Mouse (Mus musculus) CH12.LX (cell line): Measurements from ENCODE around the gene Fktn. TPM values are rescaled to one million over a fixed set of nuclear protein-coding genes. Genes with fewer than 3 reads are reported as not detected.
"Not testable (repeated sequence)": the region's sequence is repeated elsewhere in the genome, so short reads cannot be mapped to it uniquely, and the experiment has no call there.

Experiments
- DNase-seq: peaks from one replicate; pipeline ENCODE4 v3.0.0-alpha.2; 2013; ENCODE audit errors: extremely low read depth
- H3K27ac ChIP-seq: 2 replicates; pipeline ENCODE4 v1.5.1; 2012; ENCODE audit warnings: low read depth, mild to moderate bottlenecking, control low read depth, moderate library complexity; ENCODE audit not compliant: insufficient read depth
- H3K27me3 ChIP-seq: replicated peaks from 2 replicates; pipeline ENCODE3; 2012; ENCODE audit warnings: inconsistent platforms
- H3K36me3 ChIP-seq, 2 experiments: replicated peaks in 1 of 2; 2 replicates each; pipeline versions ENCODE3 to v1.6.1; 2012; ENCODE audit warnings: inconsistent platforms in 1 of 2, low read length in 1 of 2, mild to moderate bottlenecking in 1 of 2, mixed read lengths in 1 of 2, moderate library complexity in 1 of 2; ENCODE audit not compliant: control insufficient read depth in 1 of 2, insufficient read depth in 1 of 2
- H3K4me1 ChIP-seq, 2 experiments: 2 replicates each; pipeline ENCODE4 v1.6.1; 2012; ENCODE audit warnings: inconsistent platforms in 1 of 2, moderate library complexity in 1 of 2; ENCODE audit not compliant: insufficient read depth in 2 of 2, control insufficient read depth in 1 of 2
- H3K4me2 ChIP-seq: 2 replicates; pipeline ENCODE4 v1.6.1; 2012; ENCODE audit warnings: low read depth, mild to moderate bottlenecking, control low read depth; ENCODE audit not compliant: poor library complexity, insufficient read depth, severe bottlenecking
- H3K4me3 ChIP-seq, 3 experiments: fragments of 150-350 bp in 1 of 3; sonication (generic) in 1 of 3; replicated peaks in 1 of 3; 2 replicates each; pipeline versions ENCODE3 to v1.5.1; 2011 to 2012; ENCODE audit warnings: low read depth in 2 of 3, low read length in 2 of 3, mild to moderate bottlenecking in 2 of 3, moderate library complexity in 2 of 3, control low read depth in 1 of 3, improper control_type of control experiment in 1 of 3, inconsistent platforms in 1 of 3, mixed read lengths in 1 of 3; ENCODE audit not compliant: poor library complexity in 1 of 3
- H3K79me2 ChIP-seq: replicated peaks from 2 replicates; pipeline ENCODE4 v1.6.1; 2012; ENCODE audit warnings: mild to moderate bottlenecking, moderate library complexity; ENCODE audit not compliant: control insufficient read depth, poor library complexity, insufficient read depth, severe bottlenecking; ENCODE audit errors: extremely low read depth
- H3K9ac ChIP-seq: 2 replicates; pipeline ENCODE4 v1.6.1; 2012; ENCODE audit warnings: low read depth, mild to moderate bottlenecking, control low read depth, moderate library complexity; ENCODE audit not compliant: insufficient read depth
- H3K9me3 ChIP-seq: replicated peaks from 2 replicates; pipeline ENCODE3; 2012; ENCODE audit warnings: low read length, inconsistent platforms, mixed read lengths
- BHLHE40 ChIP-seq: IDR thresholded peaks from 2 replicates; pipeline ENCODE4 v1.6.1; 2011; ENCODE audit warnings: mild to moderate bottlenecking, low read depth, low read length, improper control_type of control experiment
- CHD2 ChIP-seq: IDR thresholded peaks from 2 replicates; pipeline ENCODE4 v1.6.1; 2011; ENCODE audit warnings: low read length, improper control_type of control experiment
- CTCF ChIP-seq, 2 experiments: IDR thresholded peaks in 1 of 2; conservative IDR thresholded peaks in 1 of 2; 2 replicates each; pipeline ENCODE4 v1.5.1; 2011 to 2012; ENCODE audit warnings: low read depth in 2 of 2, low read length in 2 of 2, improper control_type of control experiment in 1 of 2, inconsistent platforms in 1 of 2, mild to moderate bottlenecking in 1 of 2, moderate library complexity in 1 of 2
- EP300 ChIP-seq: IDR thresholded peaks from 2 replicates; pipeline ENCODE4 v1.6.1; 2011; ENCODE audit warnings: low read length, improper control_type of control experiment
- ETS1 ChIP-seq: conservative IDR thresholded peaks from 2 replicates; pipeline ENCODE4 v1.6.1; 2012; ENCODE audit warnings: low read depth, mild to moderate bottlenecking, inconsistent platforms, low read length, improper control_type of control experiment, moderate library complexity
- GABPA ChIP-seq: IDR thresholded peaks from 2 replicates; pipeline ENCODE4 v1.6.1; 2012; ENCODE audit warnings: low read depth, low read length, improper control_type of control experiment, inconsistent platforms; ENCODE audit not compliant: insufficient replicate concordance
- HCFC1 ChIP-seq: IDR thresholded peaks from 2 replicates; pipeline ENCODE4 v1.6.1; 2012; ENCODE audit warnings: low read depth, mild to moderate bottlenecking, inconsistent platforms, low read length, improper control_type of control experiment
- IRF4 ChIP-seq: IDR thresholded peaks from 2 replicates; pipeline ENCODE4 v1.6.1; 2014; ENCODE audit warnings: low read depth, mild to moderate bottlenecking, inconsistent platforms, low read length, improper control_type of control experiment
- JUN ChIP-seq: IDR thresholded peaks from 2 replicates; pipeline ENCODE4 v1.6.1; 2011; ENCODE audit warnings: low read depth, mild to moderate bottlenecking, low read length, improper control_type of control experiment, moderate library complexity; ENCODE audit not compliant: insufficient read depth
- JUND ChIP-seq: conservative IDR thresholded peaks from 2 replicates; pipeline ENCODE4 v1.6.1; 2011; ENCODE audit warnings: low read depth, low read length, improper control_type of control experiment
- MAFK ChIP-seq: IDR thresholded peaks from 2 replicates; pipeline ENCODE4 v1.6.1; 2011; ENCODE audit warnings: low read length, improper control_type of control experiment; ENCODE audit not compliant: insufficient replicate concordance
- MEF2A ChIP-seq: IDR thresholded peaks from 2 replicates; pipeline ENCODE4 v1.6.1; 2014; ENCODE audit warnings: low read depth, mild to moderate bottlenecking, inconsistent platforms, low read length, improper control_type of control experiment, borderline replicate concordance
- MYC ChIP-seq: IDR thresholded peaks from 2 replicates; pipeline ENCODE4 v1.6.1; 2011; ENCODE audit warnings: low read depth, mild to moderate bottlenecking, improper control_type of control experiment, low read length
- NELFE ChIP-seq: IDR thresholded peaks from 2 replicates; pipeline ENCODE4 v1.6.1; 2011; ENCODE audit warnings: low read depth, low read length, improper control_type of control experiment
- PAX5 ChIP-seq: IDR thresholded peaks from 2 replicates; pipeline ENCODE4 v1.6.1; 2012; ENCODE audit warnings: low read length, inconsistent platforms, mixed read lengths
- POLR2A ChIP-seq: IDR thresholded peaks from 2 replicates; pipeline ENCODE4 v1.6.1; 2011; ENCODE audit warnings: low read depth, mild to moderate bottlenecking, improper control_type of control experiment, low read length
- RCOR1 ChIP-seq: conservative IDR thresholded peaks from 2 replicates; pipeline ENCODE4 v1.6.1; 2012; ENCODE audit warnings: low read depth, mild to moderate bottlenecking, inconsistent platforms, low read length, improper control_type of control experiment
- TBP ChIP-seq: conservative IDR thresholded peaks from 2 replicates; pipeline ENCODE4 v1.6.1; 2011; ENCODE audit warnings: low read depth, low read length, improper control_type of control experiment
- TCF12 ChIP-seq: IDR thresholded peaks from 2 replicates; pipeline ENCODE4 v1.6.1; 2014; ENCODE audit warnings: low read depth, mild to moderate bottlenecking, inconsistent platforms, low read length, improper control_type of control experiment
- USF1 ChIP-seq: IDR thresholded peaks from 2 replicates; pipeline ENCODE4 v1.6.1; 2014; ENCODE audit warnings: low read depth, mild to moderate bottlenecking, inconsistent platforms, low read length, improper control_type of control experiment
- ZMIZ1 ChIP-seq: IDR thresholded peaks from 2 replicates; pipeline ENCODE4 v1.6.1; 2012; ENCODE audit warnings: low read depth, mild to moderate bottlenecking, inconsistent platforms, low read length, improper control_type of control experiment
- ZNF384 ChIP-seq: IDR thresholded peaks from 2 replicates; pipeline ENCODE4 v1.6.1; 2012; ENCODE audit warnings: low read depth, low read length, improper control_type of control experiment, inconsistent platforms
- dilution Hi-C: fragments of 300-500 bp; cut with MboI; formaldehyde crosslinking; loops from 2 replicates; pipeline ENCODE4 v1.14.3; 2020; ENCODE audit warnings: low sequenced_read_pairs; ENCODE audit not compliant: extremely low pct_unique_long_range_greater_than_20kb, extremely low pct_ligation_motif_present
- in situ Hi-C: fragments of 300-500 bp; cut with MboI; formaldehyde crosslinking; loops from 3 replicates; pipeline ENCODE4 v1.14.3; 2019; ENCODE audit warnings: low sequenced_read_pairs, low pct_ligation_motif_present, low pct_unique_long_range_greater_than_20kb, mixed read lengths
- polyA plus RNA-seq: library from polyadenylated mRNA; unstranded; fragments of >175 nt; gene quantifications from 2 replicates; pipeline ENCODE4 v1.2.1, GENCODE M21; 2012; ENCODE audit warnings: low read depth; ENCODE audit not compliant: insufficient read length
- total RNA-seq, 2 experiments: library from RNA; depleted of rRNA; stranded (reverse); fragments of 300-350 nt in 1 of 2; fragments of >200 nt in 1 of 2; gene quantifications; 2 replicates each; pipeline ENCODE4 v1.2.3; 2012 to 2014

Fktn gene
- total and polyA plus RNA-seq, 3 experiments: 4.8 to 7.5 (median 5.5) TPM

GRCm38 (mm10) chr4:53709166-53709565 lies 4.6 kb upstream of the Fktn start:
- DNase-seq, H3K4me2 ChIP-seq, dilution Hi-C loops, H3K79me2 ChIP-seq, H3K9me3 ChIP-seq, H3K27me3 ChIP-seq, H3K9ac ChIP-seq, H3K4me3 ChIP-seq, in situ Hi-C loops, H3K36me3 ChIP-seq: not testable (repeated sequence)
- H3K4me1 ChIP-seq: peaks cover 5 to 45% of the 10 kb centered on the region in 2 experiments; a peak in 2 of 4 replicates
- peak overlapping the region; percentile 11; the same call in 1 of the 2 replicates for H3K27ac ChIP-seq
- TF ChIP-seq POLR2A (peak; percentile 35; the same call in 1 of the 2 replicates), TBP (0 out of 2 replicates have a peak, but pooled peaks have one; percentile 26), ZMIZ1 (peak; percentile 38; the same call in 1 of the 2 replicates)

- H3K79me2 ChIP-seq: no peaks in the 10 kb centered on the region; the same call in 1 of the 2 replicates
- peak overlapping the region; percentile 34; the same call in 1 of the 2 replicates for H3K9ac ChIP-seq
- DNase-seq: peak; percentile 59
- TF ChIP-seq TCF12 (peak; percentile 47; the same call in 1 of the 2 replicates), PAX5 (no peak), EP300 (peak; percentile 49), ETS1 (peak; percentile 27; the same call in 1 of the 2 replicates), IRF4 (peak; percentile 28; the same call in 1 of the 2 replicates)
- no peaks in the 10 kb centered on the region for H3K27me3 ChIP-seq
- H3K27ac ChIP-seq: peak overlapping the region; percentile 81
- dilution Hi-C loops (no loop called here), in situ Hi-C loops (loop anchor here (10.0 kb wide), 1 partner anchor 85 kb away; no protein-coding TSS in a partner anchor)
- H3K9me3 ChIP-seq: no peaks in the 10 kb centered on the region
- peak overlapping the region; percentile 98 for H3K4me2 ChIP-seq
- no peaks in the 10 kb centered on the region for H3K36me3 ChIP-seq
- H3K4me1 ChIP-seq: peaks cover 5 to 47% of the 10 kb centered on the region in 2 experiments; a peak in 2 of 4 replicates
- peak overlapping the region; percentile 36 to 47 (median 36) for H3K4me3 ChIP-seq
Measured at GRCm38 (mm10) chr4:53710021-53710420, 3.8 kb upstream of the Fktn start.

- peak overlapping the region; percentile 36 to 47 (median 36) for H3K4me3 ChIP-seq
- no peaks in the 10 kb centered on the region for H3K27me3 ChIP-seq
- DNase-seq: peak; percentile 77
- dilution Hi-C loops (no loop called here), in situ Hi-C loops (loop anchor here (10.0 kb wide), 1 partner anchor 86 kb away; no protein-coding TSS in a partner anchor)
- peak overlapping the region; percentile 34; the same call in 1 of the 2 replicates for H3K9ac ChIP-seq
- peak overlapping the region; percentile 81 for H3K27ac ChIP-seq
- H3K4me1 ChIP-seq: peaks cover 5 to 54% of the 10 kb centered on the region in 2 experiments; a peak in 2 of 4 replicates
- no peaks in the 10 kb centered on the region for H3K36me3 ChIP-seq
- H3K4me2 ChIP-seq: peak overlapping the region; percentile 98
- H3K79me2 ChIP-seq: peaks cover 2% of the 10 kb centered on the region; the same call in 1 of the 2 replicates
- H3K9me3 ChIP-seq: no peaks in the 10 kb centered on the region
- TF ChIP-seq HCFC1 (0 out of 2 replicates have a peak, but pooled peaks have one; percentile 14), MEF2A (peak; percentile 21; the same call in 1 of the 2 replicates), CTCF (conservative IDR thresholded peaks at IDR 0.05 in 1 of 2, IDR thresholded peaks at IDR 0.05 in 1 of 2; ENCODE audit: low read depth in 2 of 2, low read length in 2 of 2) (no peak), BHLHE40 (peak; percentile 42; the same call in 1 of the 2 replicates), MYC (no peak; the same call in 1 of the 2 replicates), TCF12 (peak; percentile 34; the same call in 1 of the 2 replicates), CHD2 (peak; percentile 62), RCOR1 (peak; percentile 61), GABPA (no peak), ZMIZ1 (no peak), JUN (peak; percentile 69), JUND (peak; percentile 93), NELFE (no peak), IRF4 (peak; percentile 85), ZNF384 (peak; percentile 72), TBP (0 out of 2 replicates have a peak, but pooled peaks have one; percentile 7), MAFK (no peak; the same call in 1 of the 2 replicates), USF1 (no peak)
Measured at GRCm38 (mm10) chr4:53710555-53711328, 3.1 kb upstream of the Fktn start.
